Mouse (Mus musculus): ENCODE results near the gene Arhgap30. TPM values are rescaled to one million over a fixed set of nuclear protein-coding genes. Genes with fewer than 3 reads are reported as not detected.

The Arhgap30 gene
- total and polyA plus RNA-seq, 3 experiments: 52.0 to 78.5 (median 70.8) TPM

DNA sequence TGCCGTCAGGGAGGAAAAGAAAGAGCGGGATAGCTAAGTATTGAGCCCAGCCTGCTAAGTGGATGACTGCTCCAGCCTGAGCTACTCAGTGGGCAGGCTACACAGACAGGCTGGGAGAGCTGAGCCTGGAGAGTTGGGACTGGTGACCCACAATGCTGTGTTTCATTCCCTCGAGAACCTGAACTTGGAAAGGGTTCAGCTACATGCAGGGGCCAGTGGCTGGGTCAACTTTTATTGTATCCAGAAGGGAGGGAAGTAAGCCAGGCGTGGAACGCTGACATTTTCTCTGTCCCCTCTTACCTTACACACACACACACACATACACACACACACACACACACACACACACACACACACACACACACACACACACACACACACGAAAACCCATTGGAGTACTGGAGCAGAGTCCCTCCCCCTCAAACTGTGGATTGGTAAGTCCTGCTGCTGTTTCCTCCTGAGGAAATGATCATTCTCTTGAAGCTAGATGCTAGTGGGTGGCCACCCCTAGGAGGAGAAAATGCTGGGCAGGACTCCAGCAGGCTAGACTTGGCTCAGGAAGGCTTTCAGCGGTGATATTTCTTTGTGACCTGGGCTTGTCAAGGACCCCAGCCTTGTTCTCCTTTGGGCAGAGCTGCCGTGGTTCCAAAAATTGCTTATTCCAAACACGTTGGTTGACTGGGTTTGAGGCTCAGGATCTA, 51.4 kb downstream of the Arhgap30 start:
- Histone ChIP-seq H3K79me2 (replicated peaks; ENCODE audit: control insufficient read depth, extremely low read depth, insufficient read depth, poor library complexity, severe bottlenecking) (no peaks in the 10 kb centered on the region), H3K4me2 (ENCODE audit: insufficient read depth, low read depth, poor library complexity, severe bottlenecking) (no peak overlapping the region), H3K9me3 (replicated peaks; ENCODE audit: low read length) (peaks cover 8% of the 10 kb centered on the region), H3K4me1 (ENCODE audit: control insufficient read depth in 1 of 2, insufficient read depth in 2 of 2) (peaks cover 8 to 43% of the 10 kb centered on the region in 2 experiments; a peak in 3 of 4 replicates), H3K9ac (ENCODE audit: insufficient read depth, low read depth) (no peak overlapping the region), H3K27me3 (replicated peaks) (peaks cover 31% of the 10 kb centered on the region), H3K27ac (ENCODE audit: insufficient read depth, low read depth) (no peak overlapping the region), H3K36me3 (replicated peaks in 1 of 2; ENCODE audit: control insufficient read depth in 1 of 2, insufficient read depth in 1 of 2, low read length in 1 of 2) (no peaks in the 10 kb centered on the region), H3K4me3 (replicated peaks in 1 of 3; ENCODE audit: low read depth in 2 of 3, low read length in 2 of 3, poor library complexity in 1 of 3) (no peak overlapping the region)
- in situ Hi-C loops (cut with MboI; ENCODE audit: low pct_ligation_motif_present, low pct_unique_long_range_greater_than_20kb, low sequenced_read_pairs): no loop called here
- dilution Hi-C loops (cut with MboI; ENCODE audit: extremely low pct_ligation_motif_present, extremely low pct_unique_long_range_greater_than_20kb, low sequenced_read_pairs): no loop called here
- no peak for DNase-seq (ENCODE audit: extremely low read depth)
- TF ChIP-seq RCOR1 (conservative IDR thresholded peaks at IDR 0.05; ENCODE audit: low read depth, low read length) (no peak), ZC3H11A (IDR thresholded peaks at IDR 0.05; ENCODE audit: low read depth, low read length) (no peak), JUND (conservative IDR thresholded peaks at IDR 0.05; ENCODE audit: low read depth, low read length) (no peak), PAX5 (IDR thresholded peaks at IDR 0.05; ENCODE audit: low read length) (no peak), POLR2AphosphoS2 (IDR thresholded peaks at IDR 0.05; ENCODE audit: low read depth, low read length) (no peak)

DNA sequence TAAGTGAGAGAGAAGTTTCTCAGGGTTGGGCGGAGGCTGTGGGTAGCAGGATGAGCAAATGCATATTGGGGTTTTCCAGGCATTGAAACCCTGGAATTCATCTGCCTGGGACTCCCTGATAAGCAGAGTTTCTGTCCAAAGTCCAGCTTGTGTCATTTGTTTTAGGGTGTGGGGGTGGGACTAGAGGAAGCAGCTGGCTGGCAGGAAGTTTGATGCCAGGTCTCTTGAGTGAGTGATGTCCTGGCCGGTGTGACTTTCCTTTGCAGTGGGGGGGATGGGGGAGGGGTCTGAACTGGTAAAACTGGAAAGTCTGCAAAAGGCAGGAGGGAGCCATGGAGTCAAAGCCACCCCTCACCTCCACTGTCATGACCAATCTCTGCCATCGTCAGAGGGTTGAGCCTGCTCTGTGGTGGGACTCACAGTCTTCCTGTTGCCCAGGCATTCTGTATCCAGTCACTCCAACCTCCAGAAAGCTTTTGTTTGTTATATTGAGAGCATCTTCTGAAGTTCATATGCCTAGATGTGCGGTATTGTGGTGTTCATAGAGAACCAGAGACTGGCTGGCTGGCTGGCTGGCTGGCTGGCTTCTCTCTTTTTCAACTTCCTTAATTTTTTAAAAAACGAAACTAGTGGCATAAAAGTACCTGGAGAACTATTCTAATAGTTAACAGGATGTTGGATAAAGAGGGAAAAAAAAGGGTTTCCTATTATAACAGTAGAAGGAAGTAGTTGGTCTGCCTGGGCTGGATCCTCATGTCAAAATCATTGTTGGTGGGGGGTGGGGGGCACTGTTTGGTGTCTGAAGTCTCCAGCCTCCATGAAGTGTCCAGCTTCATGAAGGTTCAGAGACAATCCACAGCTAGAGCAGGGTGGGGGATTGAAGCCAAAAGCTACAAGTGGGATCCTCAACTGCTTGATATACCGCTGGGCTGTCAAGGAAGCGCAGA, 53.0 kb downstream of the Arhgap30 start:
- Histone ChIP-seq H3K4me1 (ENCODE audit: control insufficient read depth in 1 of 2, insufficient read depth in 2 of 2) (peaks cover 8 to 43% of the 10 kb centered on the region in 2 experiments; a peak in 3 of 4 replicates), H3K4me3 (replicated peaks in 1 of 3; ENCODE audit: low read depth in 2 of 3, low read length in 2 of 3, poor library complexity in 1 of 3) (no peak overlapping the region), H3K36me3 (replicated peaks in 1 of 2; ENCODE audit: control insufficient read depth in 1 of 2, insufficient read depth in 1 of 2, low read length in 1 of 2) (no peaks in the 10 kb centered on the region), H3K9ac (ENCODE audit: insufficient read depth, low read depth) (no peak overlapping the region), H3K27ac (ENCODE audit: insufficient read depth, low read depth) (no peak overlapping the region), H3K27me3 (replicated peaks) (peaks cover 18% of the 10 kb centered on the region), H3K79me2 (replicated peaks; ENCODE audit: control insufficient read depth, extremely low read depth, insufficient read depth, poor library complexity, severe bottlenecking) (no peaks in the 10 kb centered on the region), H3K9me3 (replicated peaks; ENCODE audit: low read length) (peaks cover 10% of the 10 kb centered on the region), H3K4me2 (ENCODE audit: insufficient read depth, low read depth, poor library complexity, severe bottlenecking) (no peak overlapping the region; the same call in 1 of the 2 replicates)
- TF ChIP-seq E2F4 (IDR thresholded peaks at IDR 0.05; ENCODE audit: insufficient replicate concordance, low read depth, low read length) (no peak), CTCF (conservative IDR thresholded peaks at IDR 0.05 in 1 of 2, IDR thresholded peaks at IDR 0.05 in 1 of 2; ENCODE audit: low read depth in 2 of 2, low read length in 2 of 2) (no peak), CHD1 (IDR thresholded peaks at IDR 0.05; ENCODE audit: low read depth, low read length) (no peak), ZKSCAN1 (IDR thresholded peaks at IDR 0.05; ENCODE audit: borderline replicate concordance, low read depth, low read length) (no peak)
- in situ Hi-C loops (cut with MboI; ENCODE audit: low pct_ligation_motif_present, low pct_unique_long_range_greater_than_20kb, low sequenced_read_pairs): no loop called here
- DNase-seq (ENCODE audit: extremely low read depth): no peak
- dilution Hi-C loops (cut with MboI; ENCODE audit: extremely low pct_ligation_motif_present, extremely low pct_unique_long_range_greater_than_20kb, low sequenced_read_pairs): no loop called here

DNA sequence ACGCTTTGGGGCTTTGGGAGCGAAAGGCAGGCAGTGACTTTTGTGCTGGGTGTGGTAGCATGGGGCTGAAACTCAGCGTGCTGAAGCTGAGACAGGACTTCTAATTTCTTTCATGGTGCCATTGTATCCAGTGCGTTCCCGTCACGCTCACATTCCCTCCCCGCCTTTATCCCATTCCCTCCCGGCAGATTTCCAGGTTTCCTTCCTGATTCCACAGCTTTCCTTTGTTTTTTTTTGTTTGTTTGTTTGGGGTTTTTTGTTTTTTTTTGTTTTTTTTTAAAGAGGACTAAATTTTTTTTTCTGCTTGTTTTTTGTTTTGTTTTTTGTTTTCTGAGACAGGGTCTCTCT, 53.6 kb downstream of the Arhgap30 start:
- Histone ChIP-seq H3K9me3 (replicated peaks; ENCODE audit: low read length) (peaks cover 10% of the 10 kb centered on the region), H3K79me2 (replicated peaks; ENCODE audit: control insufficient read depth, extremely low read depth, insufficient read depth, poor library complexity, severe bottlenecking) (no peaks in the 10 kb centered on the region), H3K36me3 (replicated peaks in 1 of 2; ENCODE audit: control insufficient read depth in 1 of 2, insufficient read depth in 1 of 2, low read length in 1 of 2) (no peaks in the 10 kb centered on the region), H3K4me3 (replicated peaks in 1 of 3; ENCODE audit: low read depth in 2 of 3, low read length in 2 of 3, poor library complexity in 1 of 3) (no peak overlapping the region), H3K4me1 (ENCODE audit: control insufficient read depth in 1 of 2, insufficient read depth in 2 of 2) (peaks cover 8 to 39% of the 10 kb centered on the region in 2 experiments; a peak in 3 of 4 replicates), H3K4me2 (ENCODE audit: insufficient read depth, low read depth, poor library complexity, severe bottlenecking) (no peak overlapping the region), H3K27me3 (replicated peaks) (peaks cover 15% of the 10 kb centered on the region), H3K27ac (ENCODE audit: insufficient read depth, low read depth) (no peak overlapping the region), H3K9ac (ENCODE audit: insufficient read depth, low read depth) (no peak overlapping the region)
- DNase-seq (ENCODE audit: extremely low read depth): no peak
- TF ChIP-seq SIN3A (IDR thresholded peaks at IDR 0.05; ENCODE audit: low read length): no peak
- TF ChIP-seq SMC3 (IDR thresholded peaks at IDR 0.05; ENCODE audit: low read depth, low read length): no peak
- no peak for TF ChIP-seq CHD2 (IDR thresholded peaks at IDR 0.05; ENCODE audit: low read length)
- no peak for TF ChIP-seq ETS1 (conservative IDR thresholded peaks at IDR 0.05; ENCODE audit: low read depth, low read length)
- no peak for TF ChIP-seq MYC (IDR thresholded peaks at IDR 0.05; ENCODE audit: low read depth, low read length)
- no peak for TF ChIP-seq POLR2AphosphoS2 (IDR thresholded peaks at IDR 0.05; ENCODE audit: low read depth, low read length)
- dilution Hi-C loops (cut with MboI; ENCODE audit: extremely low pct_ligation_motif_present, extremely low pct_unique_long_range_greater_than_20kb, low sequenced_read_pairs) (no loop called here), in situ Hi-C loops (cut with MboI; ENCODE audit: low pct_ligation_motif_present, low pct_unique_long_range_greater_than_20kb, low sequenced_read_pairs) (no loop called here)

Measured in CH12.LX (cell line).